Mouse (Mus musculus): ENCODE data around the gene Txlna. TPM values are rescaled to one million over a fixed set of nuclear protein-coding genes. Genes with fewer than 3 reads are reported as not detected.

Gene Txlna
- polyA plus RNA-seq, 1 experiment from 2014 or later, result 65.4 TPM

Small RNAs within 50 kb of the gene (microRNA-seq; reads per million reads assigned to microRNA genes)
- 0.66 reads per million for gene Mir7016

Other genes starting within 250 kb of the Txlna start
- gene Zbtb8b, start 200.2 kb downstream of the Txlna start, polyA plus RNA-seq (2014; fragmentation: Nextera tagmentation; extraction: Ambion mirVana), result 6.5 and 8.0 TPM in 2 replicates
- gene Bsdc1, start 179.5 kb downstream of the Txlna start, polyA plus RNA-seq (2014; fragmentation: Nextera tagmentation; extraction: Ambion mirVana), result 35.4 and 38.1 TPM in 2 replicates
- gene Tssk3, start 150.0 kb downstream of the Txlna start, polyA plus RNA-seq (2014; fragmentation: Nextera tagmentation; extraction: Ambion mirVana), result 0.28 TPM in 1 of 2 replicates, not detected in the other
- gene Fam229a, start 149.9 kb downstream of the Txlna start, polyA plus RNA-seq (2014; fragmentation: Nextera tagmentation; extraction: Ambion mirVana), result not detected in 2 replicates
- 1,632 and 1,731 TPM in 2 replicates for gene Marcksl1, start 127.5 kb downstream of the Txlna start, polyA plus RNA-seq (2014; fragmentation: Nextera tagmentation; extraction: Ambion mirVana)
- 132 and 154 TPM in 2 replicates for gene Hdac1, start 98.4 kb downstream of the Txlna start, polyA plus RNA-seq (2014; fragmentation: Nextera tagmentation; extraction: Ambion mirVana)
- gene Lck, start 67.4 kb downstream of the Txlna start, polyA plus RNA-seq (2014; fragmentation: Nextera tagmentation; extraction: Ambion mirVana), result 8.2 and 9.0 TPM in 2 replicates
- not detected in 2 replicates for gene Fam167b, start 62.5 kb downstream of the Txlna start, polyA plus RNA-seq (2014; fragmentation: Nextera tagmentation; extraction: Ambion mirVana)
- 259 and 316 TPM in 2 replicates for gene Eif3i, start 40.4 kb downstream of the Txlna start, polyA plus RNA-seq (2014; fragmentation: Nextera tagmentation; extraction: Ambion mirVana)
- 144 and 179 TPM in 2 replicates for gene Tmem234, start 40.4 kb downstream of the Txlna start, polyA plus RNA-seq (2014; fragmentation: Nextera tagmentation; extraction: Ambion mirVana)
- gene Dcdc2b, start 26.8 kb downstream of the Txlna start, polyA plus RNA-seq (2014; fragmentation: Nextera tagmentation; extraction: Ambion mirVana), result 2.2 and 3.2 TPM in 2 replicates
- 23.6 and 29.4 TPM in 2 replicates for gene Iqcc, start 22.0 kb downstream of the Txlna start, polyA plus RNA-seq (2014; fragmentation: Nextera tagmentation; extraction: Ambion mirVana)
- gene Ccdc28b, start 17.1 kb downstream of the Txlna start, polyA plus RNA-seq (2014; fragmentation: Nextera tagmentation; extraction: Ambion mirVana), result 112 and 115 TPM in 2 replicates
- gene Kpna6, start 31.7 kb upstream of the Txlna start, polyA plus RNA-seq (2014; fragmentation: Nextera tagmentation; extraction: Ambion mirVana), result 16.5 TPM in 2 replicates
- 42.0 and 47.4 TPM in 2 replicates for gene Tmem39b, start 55.8 kb upstream of the Txlna start, polyA plus RNA-seq (2014; fragmentation: Nextera tagmentation; extraction: Ambion mirVana)
- 133 and 136 TPM in 2 replicates for gene Khdrbs1, start 101.2 kb upstream of the Txlna start, polyA plus RNA-seq (2014; fragmentation: Nextera tagmentation; extraction: Ambion mirVana)
- gene Ptp4a2, start 170.2 kb upstream of the Txlna start, polyA plus RNA-seq (2014; fragmentation: Nextera tagmentation; extraction: Ambion mirVana), result 213 and 214 TPM in 2 replicates